Mouse (Mus musculus): ENCODE measurements around the gene Zfp1.

- TF ChIP-seq CTCF (IDR thresholded peaks at IDR 0.05; ENCODE audit: low read depth, low read length), result no peak
- no peak for TF ChIP-seq POLR2A (IDR thresholded peaks at IDR 0.05; ENCODE audit: borderline replicate concordance, low read depth, low read length)
Measured at GRCm38 (mm10) chr8:111594044-111594840, 49.0 kb upstream of the Zfp1 start.

Data from bone marrow macrophage, adult 2 months (primary cell).